ENCODE assay signal across 35 mouse cellular contexts in the genomic region with DNA sequence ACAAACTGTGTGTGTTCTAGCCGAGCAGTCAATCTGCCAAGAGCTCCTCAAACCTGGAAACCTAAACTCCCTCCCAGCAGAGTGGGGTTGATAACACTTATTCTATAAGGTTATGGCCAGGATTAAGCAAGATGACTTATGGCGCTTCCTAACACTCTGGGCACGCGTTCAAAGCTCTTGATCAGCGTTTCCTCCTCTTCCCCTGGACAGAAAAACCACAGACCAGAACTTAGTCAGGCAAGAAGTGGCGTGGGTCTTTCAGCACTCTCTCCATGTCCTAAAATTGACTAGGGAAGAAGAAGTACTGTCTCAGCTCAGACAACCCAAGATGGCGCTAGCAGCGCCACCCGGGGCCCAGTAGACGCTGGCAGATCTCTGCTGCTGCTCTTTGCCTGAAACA. TPM values are rescaled to one million over a fixed set of nuclear protein-coding genes. Genes with fewer than 3 reads are reported as not detected.
DNase-seq lines count a peak whose midpoint lies in the region; ATAC-seq lines count a peak whose summit lies in the region.
"Had no signal": no experiment of that assay in that cellular context is flagged by ENCODE, and none has a peak within 500 bp of the region (broad histone marks: within the 10 kb centered on the region; RNA-seq: fewer than 3 reads in every experiment).

No protein-coding gene starts in this region.

- H3K27ac ChIP-seq in kidney, embryonic 16.5 days (ENCODE audit: low read length): no peak overlapping the region
- no peak overlapping the region for H3K27ac ChIP-seq in lung, embryonic 15.5 days
- H3K27ac ChIP-seq: embryonic facial prominence, embryonic 10.5 days; embryonic facial prominence, embryonic 15.5 days; forebrain, embryonic 12.5 days; hindbrain, embryonic 12.5 days; hindbrain, postnatal 0 days; intestine, embryonic 15.5 days; liver, embryonic 15.5 days; midbrain, embryonic 10.5 days; neural tube, embryonic 13.5 days had no signal

- 67% methylated on average over 10 of the region's 10 CpGs for WGBS in kidney, embryonic 16.5 days
- WGBS in lung, embryonic 15.5 days: 69% methylated on average over 10 of the region's 10 CpGs

- H3K4me3 ChIP-seq in kidney, embryonic 16.5 days (ENCODE audit: low read length): no peak overlapping the region
- no peak overlapping the region for H3K4me3 ChIP-seq in lung, embryonic 15.5 days
- H3K4me3 ChIP-seq: embryonic facial prominence, embryonic 10.5 days; embryonic facial prominence, embryonic 15.5 days; forebrain, embryonic 12.5 days; heart, embryonic 12.5 days; hindbrain, embryonic 12.5 days; intestine, embryonic 15.5 days; liver, embryonic 15.5 days; midbrain, embryonic 10.5 days; neural tube, embryonic 13.5 days had no signal

- H3K9me3 ChIP-seq in kidney, embryonic 16.5 days (ENCODE audit: low read length): no peaks in the 10 kb centered on the region
- no peaks in the 10 kb centered on the region for H3K9me3 ChIP-seq in lung, embryonic 15.5 days
- H3K9me3 ChIP-seq: embryonic facial prominence, embryonic 10.5 days; embryonic facial prominence, embryonic 15.5 days; forebrain, embryonic 12.5 days; heart, embryonic 12.5 days; hindbrain, embryonic 12.5 days; intestine, embryonic 15.5 days; liver, embryonic 15.5 days; midbrain, embryonic 10.5 days; neural tube, embryonic 13.5 days had no signal

- DNase-seq in kidney, postnatal 10 days: peak; percentile 45
- DNase-seq in lung, postnatal 25 days (ENCODE audit: low spot score): no peak
- DNase-seq in right cerebral cortex, postnatal 25 days: no peak
- DNase-seq in urinary bladder, postnatal 36 days (ENCODE audit: low spot score in 2 of 2): no peak
- DNase-seq: adrenal gland, postnatal 25 days; cerebellum, adult 18-20 months; heart, adult 18-20 months; kidney, adult 8-10 months; kidney, postnatal 36 days; thymus, adult 2 months; thymus, postnatal 36 days had no signal

- H3K36me3 ChIP-seq in kidney, embryonic 16.5 days (ENCODE audit: insufficient read depth, low read length): no peaks in the 10 kb centered on the region
- no peaks in the 10 kb centered on the region for H3K36me3 ChIP-seq in lung, embryonic 15.5 days
- H3K36me3 ChIP-seq: embryonic facial prominence, embryonic 10.5 days; embryonic facial prominence, embryonic 15.5 days; forebrain, embryonic 12.5 days; heart, embryonic 12.5 days; hindbrain, embryonic 12.5 days; intestine, embryonic 15.5 days; liver, embryonic 15.5 days; midbrain, embryonic 10.5 days; neural tube, embryonic 13.5 days had no signal

- 0 out of 2 replicates have a peak, but pooled peaks cover 5% of the 10 kb centered on the region for H3K4me1 ChIP-seq in kidney, embryonic 16.5 days (ENCODE audit: insufficient read depth, low read length)
- peaks cover 9% of the 10 kb centered on the region for H3K4me1 ChIP-seq in lung, embryonic 15.5 days
- H3K4me1 ChIP-seq: forebrain, embryonic 12.5 days had no signal

- no peak overlapping the region for H3K4me2 ChIP-seq in kidney, embryonic 16.5 days (replicated peaks; ENCODE audit: low read depth, low read length)
- no peak overlapping the region for H3K4me2 ChIP-seq in lung, embryonic 15.5 days
- H3K4me2 ChIP-seq: embryonic facial prominence, embryonic 15.5 days; forebrain, embryonic 12.5 days; heart, embryonic 12.5 days; hindbrain, embryonic 12.5 days; intestine, embryonic 15.5 days; liver, embryonic 15.5 days; neural tube, embryonic 13.5 days had no signal

- ATAC-seq in kidney, embryonic 16.5 days (ENCODE audit: low FRiP score, low TSS enrichment): no peak
- peak; percentile 15; the same call in 1 of the 2 replicates for ATAC-seq in lung, embryonic 15.5 days (ENCODE audit: borderline replicate concordance, extremely low read depth, low FRiP score, low TSS enrichment)
- ATAC-seq in granulocyte monocyte progenitor cell, adult 5-6 weeks (replicated peaks; ENCODE audit: poor library complexity, severe bottlenecking): peak; percentile 76
- ATAC-seq: CD4-positive, CD25-positive, alpha-beta regulatory T cell, adult 4 months; hindbrain, postnatal 0 days; intestine, embryonic 15.5 days; midbrain, embryonic 16.5 days had no signal

- no peaks in the 10 kb centered on the region for H3K27me3 ChIP-seq in kidney, embryonic 16.5 days (ENCODE audit: insufficient read depth, low read length)
- peaks cover 4% of the 10 kb centered on the region; the same call in 1 of the 2 replicates for H3K27me3 ChIP-seq in lung, embryonic 15.5 days
- H3K27me3 ChIP-seq: embryonic facial prominence, embryonic 15.5 days; heart, embryonic 12.5 days; hindbrain, embryonic 12.5 days; intestine, embryonic 15.5 days; neural tube, embryonic 13.5 days had no signal

- no peak overlapping the region for H3K9ac ChIP-seq in kidney, embryonic 16.5 days (replicated peaks; ENCODE audit: low read length)
- H3K9ac ChIP-seq in lung, embryonic 15.5 days: no peak overlapping the region
- H3K9ac ChIP-seq: embryonic facial prominence, embryonic 15.5 days; forebrain, embryonic 12.5 days; heart, embryonic 12.5 days; hindbrain, embryonic 12.5 days; intestine, embryonic 15.5 days; liver, embryonic 15.5 days; neural tube, embryonic 13.5 days had no signal

RNA-seq across cellular contexts. Expression of a gene that starts 52.7 kb away (rescaled TPM):
- not detected in 2 replicates for polyA plus RNA-seq in kidney, embryonic 16.5 days (2015; fragmentation: Nextera tagmentation; extraction: Ambion mirVana)
- not detected in 2 replicates for polyA plus RNA-seq in lung, embryonic 15.5 days (2015; fragmentation: Nextera tagmentation; extraction: Ambion mirVana)
- total RNA-seq in granulocyte monocyte progenitor cell, adult 5-6 weeks (2014; fragmentation: Nextera tagmentation): not detected in 2 replicates
- total RNA-seq in granulocyte monocyte progenitor cell, adult 5-6 weeks (2017): not detected in 2 replicates
- total RNA-seq: adrenal gland, adult 18-20 months; adrenal gland, postnatal 25 days; gastrocnemius, adult 18-20 months; gastrocnemius, postnatal 25 days; heart, adult 18-20 months; hindbrain, postnatal 0 days; left cerebral cortex, postnatal 10 days had no signal
- polyA plus RNA-seq: brain, embryonic 14.5 days; CD4-positive, CD25-positive, alpha-beta regulatory T cell, adult 4 months; cortical plate, adult 2 months; embryonic facial prominence, embryonic 10.5 days; embryonic facial prominence, embryonic 15.5 days; forebrain, embryonic 12.5 days; heart, postnatal 0 days; hindbrain, embryonic 12.5 days; hindbrain, postnatal 0 days; limb, embryonic 11.5 days; liver, embryonic 15.5 days; lung, embryonic 16.5 days; midbrain, embryonic 10.5 days; midbrain, embryonic 16.5 days; neural tube, embryonic 13.5 days had no signal
